Mouse (Mus musculus) embryonic facial prominence, embryonic 14.5 days (tissue): Measurements from ENCODE around the gene Zzz3. TPM values are rescaled to one million over a fixed set of nuclear protein-coding genes. Genes with fewer than 3 reads are reported as not detected.

ENCODE experiments used
- ATAC-seq: fragments of 200-750 bp; cut with Nextera tagmentation; 2 replicates; pipeline ENCODE4 v1.8.0; 2017; ENCODE audit warnings: low read depth, moderate number of reproducible peaks, moderate TSS enrichment
- DNase-seq: peaks from one replicate; pipeline ENCODE4 v3.0.0-alpha.2; 2015; ENCODE audit warnings: low spot score
- H3K27ac ChIP-seq: fragments of 300-500 bp; sonication (generic); replicated peaks from 2 replicates; pipeline ENCODE4 v1.5.1; 2014; ENCODE audit warnings: low read depth, mild to moderate bottlenecking, low read length, moderate library complexity
- H3K27me3 ChIP-seq: fragments of 300-500 bp; sonication (generic); replicated peaks from 2 replicates; pipeline ENCODE4 v1.6.1; 2014; ENCODE audit warnings: low read length; ENCODE audit not compliant: control insufficient read depth, insufficient read depth
- H3K36me3 ChIP-seq: fragments of 300-500 bp; sonication (generic); 2 replicates; pipeline ENCODE4 v1.6.1; 2014; ENCODE audit warnings: low read length, mixed read lengths; ENCODE audit not compliant: control insufficient read depth, insufficient read depth
- H3K4me1 ChIP-seq: fragments of 300-500 bp; sonication (generic); 2 replicates; pipeline ENCODE4 v1.6.1; 2014; ENCODE audit warnings: antibody characterized with exemption, low read length; ENCODE audit not compliant: control insufficient read depth, insufficient read depth
- H3K4me2 ChIP-seq: fragments of 300-500 bp; sonication (generic); 2 replicates; pipeline ENCODE4 v1.6.1; 2014; ENCODE audit warnings: low read depth, mild to moderate bottlenecking, low read length, moderate library complexity, mixed read lengths
- H3K4me3 ChIP-seq: fragments of 300-500 bp; sonication (generic); 2 replicates; pipeline ENCODE4 v1.5.1; 2014; ENCODE audit warnings: low read depth, mild to moderate bottlenecking, low read length
- H3K9ac ChIP-seq: fragments of 300-500 bp; sonication (generic); 2 replicates; pipeline ENCODE4 v1.6.1; 2014; ENCODE audit warnings: low read depth, mild to moderate bottlenecking, low read length, moderate library complexity, mixed read lengths
- H3K9me3 ChIP-seq: fragments of 300-500 bp; sonication (generic); 2 replicates; pipeline ENCODE4 v1.6.1; 2016; ENCODE audit warnings: low read length; ENCODE audit not compliant: control insufficient read depth
- WGBS: fragments of 180-500 bp; shearing (Covaris S2); extraction: QIAGEN DNeasy Blood & Tissue Kit; methylation state at CpG from one replicate; pipeline ENCODE4 v1.1.7; 2014; 5-methylcytosine and 5-hydroxymethylcytosine counted together
- polyA plus RNA-seq: library from polyadenylated mRNA; unstranded; fragments of >200 nt; fragmentation: Nextera tagmentation; extraction: Ambion mirVana; gene quantifications from 2 replicates; pipeline ENCODE4 v1.2.1, GENCODE M21; 2014

The Zzz3 gene
- polyA plus RNA-seq, 1 experiment from 2014 or later: 48.3 TPM

DNA sequence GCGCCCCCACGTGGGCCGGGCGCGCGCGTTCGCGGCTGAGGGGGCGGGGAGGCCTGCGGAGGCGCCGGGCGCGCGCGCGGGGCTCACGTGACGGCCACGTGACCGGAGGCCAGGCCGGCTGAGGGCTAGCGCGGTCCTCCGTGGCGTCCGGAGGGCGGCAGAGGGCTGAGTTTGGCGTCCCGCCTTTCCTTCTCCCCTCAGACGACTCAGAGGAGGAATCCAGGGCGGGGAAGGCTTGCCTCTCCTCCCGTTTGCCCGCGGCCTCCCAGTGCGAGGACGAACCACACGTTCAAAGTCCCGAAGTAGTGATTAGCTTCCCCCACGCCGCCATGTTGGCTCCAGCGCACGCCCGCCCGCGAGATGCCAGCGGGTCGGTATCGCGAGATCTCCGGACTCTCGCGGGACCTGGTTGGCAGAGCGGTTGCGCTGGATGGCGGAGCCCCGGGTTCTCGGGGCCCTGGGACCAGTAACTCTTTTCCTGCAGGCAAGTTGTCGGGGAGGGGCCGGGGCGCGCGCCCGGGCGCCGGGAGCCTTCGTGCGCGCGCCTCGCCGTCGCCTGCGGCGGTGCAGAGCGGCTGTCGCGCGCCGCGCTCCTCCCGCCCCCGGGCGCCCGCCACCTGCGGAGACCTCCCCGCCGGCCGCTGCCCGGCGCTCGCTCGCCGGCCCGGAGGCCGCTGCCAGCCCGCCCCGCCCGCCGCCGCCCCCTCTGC is 1.2 kb downstream of the Zzz3 start:
- Histone ChIP-seq H3K4me1 (peaks cover 16% of the 10 kb centered on the region), H3K27ac (peak overlapping the region; percentile 99), H3K4me3 (peak overlapping the region; percentile 70), H3K9me3 (no peaks in the 10 kb centered on the region), H3K36me3 (peaks cover 7% of the 10 kb centered on the region; the same call in 1 of the 2 replicates), H3K9ac (peak overlapping the region; percentile 87), H3K27me3 (no peaks in the 10 kb centered on the region), H3K4me2 (peak overlapping the region; percentile 82)
- DNase-seq: peak; percentile 96
- ATAC-seq: peak; percentile 87
- WGBS: 0% methylated on average over 13 of the region's 102 CpGs

- Histone ChIP-seq H3K4me1 (peaks cover 16% of the 10 kb centered on the region), H3K27ac (peak overlapping the region; percentile 99), H3K4me3 (peak overlapping the region; percentile 70), H3K27me3 (no peaks in the 10 kb centered on the region), H3K9me3 (no peaks in the 10 kb centered on the region), H3K4me2 (peak overlapping the region; percentile 82), H3K9ac (peak overlapping the region; percentile 87), H3K36me3 (peaks cover 5% of the 10 kb centered on the region; the same call in 1 of the 2 replicates)
- DNase-seq (peak; percentile 38), ATAC-seq (no peak)
- WGBS: under 1% methylated on average over 10 of the region's 10 CpGs
Measured at GRCm38 (mm10) chr3:152396988-152397314, 1.7 kb downstream of the Zzz3 start.

DNA sequence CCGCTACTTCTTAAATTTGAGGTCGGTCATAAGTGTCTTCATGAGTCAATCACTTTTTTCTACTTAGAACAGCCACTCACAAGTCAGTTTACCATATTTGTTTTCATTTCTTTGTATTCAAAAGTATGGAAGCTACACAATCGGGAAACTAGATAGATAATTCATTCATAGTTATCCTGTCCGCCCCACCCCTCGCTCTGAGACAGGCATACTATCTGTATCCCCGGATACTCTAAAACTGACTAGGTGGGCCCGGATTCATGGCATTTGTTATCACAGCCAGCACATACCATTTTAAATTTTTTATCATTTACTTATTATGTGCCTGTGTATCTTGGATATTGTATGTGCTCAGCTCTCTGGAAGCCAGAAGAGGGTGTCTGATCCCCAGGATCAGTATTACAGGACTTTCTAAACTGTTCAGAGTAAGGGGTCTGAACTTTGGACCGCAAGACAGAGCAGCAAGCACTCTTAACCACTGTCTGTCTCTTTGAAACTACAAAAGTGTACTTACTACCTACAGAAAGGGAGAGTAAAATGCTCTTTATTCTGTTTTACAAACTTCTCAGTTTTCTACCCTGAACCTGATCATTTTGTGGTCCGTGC is 2.2 kb downstream of the Zzz3 start:
- H3K4me3 ChIP-seq: peak overlapping the region; percentile 70
- H3K4me2 ChIP-seq: peak overlapping the region; percentile 82
- H3K9ac ChIP-seq: peak overlapping the region; percentile 87
- DNase-seq: no peak
- ATAC-seq: no peak
- H3K27ac ChIP-seq: peak overlapping the region; percentile 99; the same call in 1 of the 2 replicates
- 58% methylated on average over 9 of the region's 9 CpGs for WGBS
- H3K36me3 ChIP-seq: no peaks in the 10 kb centered on the region
- H3K27me3 ChIP-seq: no peaks in the 10 kb centered on the region
- peaks cover 16% of the 10 kb centered on the region for H3K4me1 ChIP-seq
- no peaks in the 10 kb centered on the region for H3K9me3 ChIP-seq

DNA sequence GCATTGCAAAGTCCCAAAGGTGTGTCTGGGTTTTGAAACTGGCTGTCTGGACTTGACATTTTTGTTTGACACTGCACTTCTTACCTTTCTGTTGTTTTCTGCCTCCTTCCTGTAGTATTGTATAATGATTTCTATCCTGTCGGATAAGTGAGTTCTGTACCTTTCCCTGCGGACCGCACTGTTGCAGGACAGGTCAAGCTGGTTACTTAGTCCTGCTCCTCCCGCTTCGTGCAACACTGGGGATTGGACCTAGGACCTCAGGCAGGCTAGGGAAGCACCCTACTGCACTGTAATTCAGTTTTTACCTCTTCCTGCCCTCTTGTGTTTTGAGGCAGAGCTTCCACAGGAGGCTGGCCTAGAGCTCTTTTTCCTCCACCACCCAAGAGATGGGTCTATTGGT is 5.2 kb downstream of the Zzz3 start:
- no peak overlapping the region for H3K4me2 ChIP-seq
- 73% methylated on average over 5 of the region's 5 CpGs for WGBS
- H3K9me3 ChIP-seq: no peaks in the 10 kb centered on the region
- no peak overlapping the region for H3K27ac ChIP-seq
- H3K4me1 ChIP-seq: peaks cover 12% of the 10 kb centered on the region
- H3K4me3 ChIP-seq: no peak overlapping the region
- DNase-seq (no peak), ATAC-seq (no peak)
- H3K9ac ChIP-seq: no peak overlapping the region
- no peaks in the 10 kb centered on the region for H3K36me3 ChIP-seq
- no peaks in the 10 kb centered on the region for H3K27me3 ChIP-seq

- no peak for ATAC-seq
Measured at GRCm38 (mm10) chr3:152400875-152401274, 5.6 kb downstream of the Zzz3 start.

GRCm38 (mm10) chr3:152401964-152402670 is 6.8 kb downstream of the Zzz3 start:
- 72% methylated on average over 7 of the region's 7 CpGs for WGBS
- no peaks in the 10 kb centered on the region for H3K36me3 ChIP-seq
- H3K27ac ChIP-seq: no peak overlapping the region
- H3K4me2 ChIP-seq: no peak overlapping the region
- H3K4me1 ChIP-seq: peaks cover 12% of the 10 kb centered on the region
- DNase-seq (peak; percentile 86), ATAC-seq (peak; percentile 81)
- H3K9ac ChIP-seq: no peak overlapping the region
- H3K27me3 ChIP-seq: no peaks in the 10 kb centered on the region
- H3K9me3 ChIP-seq: no peaks in the 10 kb centered on the region
- no peak overlapping the region for H3K4me3 ChIP-seq

More at GRCm38 (mm10) chr3:152400875-152401274, 5.6 kb downstream of the Zzz3 start:
- Histone ChIP-seq H3K9ac (no peak overlapping the region), H3K4me1 (peaks cover 12% of the 10 kb centered on the region), H3K9me3 (no peaks in the 10 kb centered on the region), H3K36me3 (no peaks in the 10 kb centered on the region), H3K4me2 (no peak overlapping the region), H3K27me3 (no peaks in the 10 kb centered on the region), H3K27ac (no peak overlapping the region), H3K4me3 (no peak overlapping the region)
- DNase-seq: no peak
- WGBS: 75% methylated on average over 3 of the region's 3 CpGs

DNA sequence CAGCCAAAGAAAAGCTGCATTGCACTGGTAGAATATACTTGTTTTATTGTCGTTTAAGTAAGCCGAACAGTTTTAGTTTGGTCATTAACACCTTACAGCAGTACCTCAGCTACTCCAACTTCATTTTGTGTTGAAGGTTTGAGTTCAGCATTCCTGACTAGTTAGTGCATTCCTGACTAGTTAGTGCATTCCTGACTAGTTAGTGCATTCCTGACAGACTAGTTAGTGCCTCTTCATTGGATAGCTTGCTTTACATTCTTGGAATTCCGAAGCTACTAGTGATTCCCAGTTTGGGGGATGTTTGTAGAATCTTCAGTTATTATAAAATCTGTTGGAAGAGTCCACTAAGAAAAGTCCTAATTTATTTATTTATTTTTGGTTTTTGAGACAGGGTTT is 7.4 kb downstream of the Zzz3 start:
- DNase-seq (no peak), ATAC-seq (no peak)
- no peak overlapping the region for H3K9ac ChIP-seq
- H3K4me2 ChIP-seq: no peak overlapping the region
- H3K9me3 ChIP-seq: no peaks in the 10 kb centered on the region
- no peak overlapping the region for H3K4me3 ChIP-seq
- no peaks in the 10 kb centered on the region for H3K36me3 ChIP-seq
- H3K27me3 ChIP-seq: no peaks in the 10 kb centered on the region
- peaks cover 8% of the 10 kb centered on the region for H3K4me1 ChIP-seq
- 95% methylated on average over 3 of the region's 3 CpGs for WGBS
- no peak overlapping the region for H3K27ac ChIP-seq

GRCm38 (mm10) chr3:152403827-152404226 is 8.6 kb downstream of the Zzz3 start:
- ATAC-seq (no peak), DNase-seq (no peak)
- Histone ChIP-seq H3K4me2 (no peak overlapping the region), H3K36me3 (no peaks in the 10 kb centered on the region), H3K9me3 (no peaks in the 10 kb centered on the region), H3K27me3 (no peaks in the 10 kb centered on the region), H3K27ac (no peak overlapping the region), H3K4me1 (peaks cover 6% of the 10 kb centered on the region; the same call in 1 of the 2 replicates), H3K4me3 (no peak overlapping the region), H3K9ac (no peak overlapping the region)
- WGBS: 60% methylated on average over 2 of the region's 2 CpGs
